Mouse (Mus musculus) thymus, postnatal 14 days (tissue): ENCODE results near the gene Wbp4.

Source experiments
- DNase-seq: peaks from one replicate; pipeline ENCODE4 v3.0.0; 2021

Wbp4 gene

DNA sequence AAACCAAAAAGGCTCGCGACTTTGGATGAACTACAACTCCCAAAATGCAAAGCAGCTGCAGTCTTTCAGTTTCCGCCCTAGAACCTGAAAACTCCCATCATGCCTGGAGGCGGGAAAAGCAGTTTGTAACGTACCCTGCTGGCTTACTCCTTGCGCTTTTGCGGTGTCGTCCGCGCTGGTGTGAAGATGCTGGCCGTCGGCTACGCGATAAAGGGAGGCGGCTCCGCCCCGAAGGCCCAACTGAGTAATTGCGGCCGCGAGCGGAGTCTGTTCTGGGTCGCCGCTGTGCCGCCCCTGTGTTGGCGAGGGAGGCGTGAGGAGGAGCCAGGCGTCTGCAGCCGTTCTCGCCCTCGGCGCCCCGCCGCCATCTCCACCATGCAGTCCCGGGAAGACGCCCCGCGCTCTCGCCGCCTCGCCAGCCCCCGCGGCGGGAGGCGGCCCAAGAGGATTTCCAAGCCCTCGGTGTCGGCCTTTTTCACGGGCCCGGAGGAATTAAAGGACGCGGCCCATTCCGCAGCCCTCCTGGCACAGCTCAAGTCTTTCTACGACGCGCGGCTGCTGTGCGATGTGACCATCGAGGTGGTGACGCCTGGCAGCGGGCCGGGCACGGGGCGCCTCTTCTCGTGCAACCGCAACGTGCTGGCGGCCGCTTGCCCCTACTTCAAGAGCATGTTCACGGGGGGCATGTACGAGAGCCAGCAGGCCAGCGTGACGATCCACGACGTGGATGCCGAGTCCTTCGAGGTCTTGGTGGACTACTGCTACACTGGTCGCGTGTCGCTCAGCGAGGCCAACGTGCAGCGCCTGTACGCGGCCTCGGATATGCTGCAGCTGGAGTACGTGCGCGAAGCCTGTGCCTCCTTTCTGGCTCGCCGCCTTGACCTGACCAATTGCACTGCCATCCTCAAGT, 29.4 kb downstream of the Wbp4 start, which contains the start of gene Kbtbd6:
Kbtbd6 (plus strand) TSS at position 155 of the 910 bp plus-strand sequence.
- peak; percentile 81 for DNase-seq

DNA sequence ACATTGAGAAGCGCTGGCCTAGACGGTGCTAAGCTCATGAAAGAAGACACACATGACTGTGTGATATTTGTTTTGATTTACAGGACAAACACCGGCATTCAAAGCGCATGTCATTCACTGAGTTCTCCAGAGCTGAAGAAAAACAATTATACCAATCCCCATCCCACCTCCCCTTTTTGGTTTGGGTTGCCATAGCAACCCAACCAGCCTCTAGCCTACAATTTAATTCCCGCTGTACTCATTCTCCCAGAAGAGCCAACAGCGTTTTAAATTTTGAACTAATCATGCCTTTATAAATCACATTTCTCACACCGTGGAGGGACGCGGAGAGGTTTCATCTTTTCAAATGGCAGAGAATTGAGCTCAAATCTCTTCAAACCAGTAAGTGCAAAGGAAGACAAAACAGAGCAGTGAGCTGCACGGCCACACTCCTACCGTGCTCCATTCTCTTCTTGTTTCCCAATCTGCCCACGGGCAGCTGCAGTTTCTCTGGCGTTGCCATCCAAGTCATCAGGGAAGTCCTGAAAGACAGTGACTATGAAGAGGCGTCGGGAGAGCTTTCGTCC, 36.2 kb downstream of the Wbp4 start:
- DNase-seq: no peak

DNA sequence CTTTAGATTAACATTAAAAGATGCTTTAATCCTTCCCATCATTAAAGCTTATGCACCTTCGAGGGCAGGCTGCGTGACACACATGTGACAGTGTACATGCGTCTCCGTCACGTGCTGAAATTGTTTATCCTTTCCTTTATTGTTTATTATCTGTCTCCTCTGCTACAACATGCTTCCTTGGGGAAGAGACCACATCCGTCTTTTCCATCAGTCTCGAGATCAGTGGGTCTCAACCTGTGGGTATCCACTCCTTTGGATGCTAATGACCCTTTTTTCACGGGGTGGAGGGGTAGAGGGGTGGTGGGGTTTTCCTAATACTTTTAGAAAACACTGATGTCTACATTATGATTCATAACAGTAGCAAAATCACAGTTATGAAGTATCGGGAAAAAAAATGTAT, 36.7 kb downstream of the Wbp4 start:
- DNase-seq: no peak

- no peak for DNase-seq
These were observed 39.9 kb downstream of the Wbp4 start for GRCm38 (mm10) chr14:79441441-79441840.

DNA sequence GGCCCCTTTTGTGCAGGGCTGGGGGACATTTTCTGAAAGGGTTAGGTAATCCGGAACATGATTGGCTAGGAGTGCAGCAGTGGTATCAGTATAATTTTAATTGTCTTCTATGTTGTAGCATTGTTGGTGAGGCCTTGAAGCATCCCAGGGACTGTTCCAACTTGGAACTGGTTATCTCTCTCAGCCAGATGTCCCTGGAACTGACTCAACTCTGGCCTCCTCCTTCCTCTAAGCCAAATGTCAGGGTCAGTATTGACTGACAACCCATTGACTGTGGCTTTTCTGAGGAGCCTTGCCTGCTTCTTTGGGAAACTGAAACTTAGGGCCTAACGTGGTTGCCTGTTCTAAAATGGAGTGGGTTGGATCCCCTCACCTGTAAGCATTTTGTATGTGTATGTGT, 40.7 kb downstream of the Wbp4 start:
- no peak for DNase-seq

DNA sequence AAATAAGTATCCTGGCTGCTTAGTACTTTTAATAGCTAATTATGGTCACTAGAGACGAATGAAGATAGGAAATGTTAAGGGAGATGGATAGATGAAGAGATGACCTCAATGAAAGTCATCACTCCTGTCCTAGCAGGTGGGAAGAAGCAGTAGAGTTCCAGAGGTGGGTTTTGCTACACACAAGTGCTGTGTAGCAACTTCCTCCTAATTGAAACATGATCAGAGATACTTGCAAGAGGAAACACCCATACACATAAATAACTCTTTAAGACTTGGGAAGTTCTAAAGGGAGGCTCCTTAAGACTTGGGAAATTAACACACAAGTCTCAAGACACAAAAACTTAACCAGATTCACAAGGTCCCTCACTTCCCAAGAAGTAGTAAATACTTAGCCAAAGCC, 47.3 kb downstream of the Wbp4 start:
- no peak for DNase-seq

- DNase-seq: peak; percentile 18
These were observed 54.5 kb downstream of the Wbp4 start for GRCm38 (mm10) chr14:79426730-79427365.

DNA sequence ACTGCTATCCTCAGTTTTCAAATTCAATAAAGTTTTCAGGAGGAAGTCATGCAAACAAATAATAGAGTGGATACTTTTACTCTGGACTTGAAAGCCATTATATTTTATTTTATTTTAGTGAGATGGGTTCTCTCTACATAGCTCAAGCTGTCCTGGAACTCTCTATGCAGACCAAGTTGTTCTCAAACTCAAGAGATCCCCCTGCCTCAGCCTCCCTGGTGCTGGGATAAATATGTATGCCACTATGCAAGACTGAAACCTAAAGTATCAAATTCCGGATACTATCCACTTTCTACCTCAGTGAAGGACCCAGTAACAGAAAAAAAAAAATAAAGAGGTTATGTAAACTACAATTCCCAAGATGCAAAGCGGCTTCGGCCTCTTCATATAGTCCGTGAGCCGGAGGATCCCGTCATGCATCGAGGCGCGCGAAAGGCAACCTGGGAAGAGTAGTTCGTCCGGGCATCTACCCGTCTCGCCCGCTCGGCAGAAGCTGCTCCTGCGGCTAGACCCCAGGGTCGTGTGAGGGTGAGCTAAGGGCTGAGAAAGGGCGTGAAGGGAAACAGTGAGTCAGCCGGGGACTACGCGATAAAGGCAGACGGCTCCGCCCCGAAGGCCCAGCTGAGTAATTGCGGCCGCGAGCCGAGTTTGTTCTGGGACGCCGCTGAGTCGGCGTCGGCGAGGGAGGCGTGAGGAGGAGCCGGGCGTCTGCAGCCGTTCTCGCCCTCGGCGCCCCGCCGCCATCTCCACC, 55.2 kb downstream of the Wbp4 start, which contains the start of gene Kbtbd7:
Kbtbd7 (plus strand) TSS at position 533 of the 751 bp plus-strand sequence.
- peak; percentile 95 for DNase-seq

- DNase-seq: no peak
These were observed 61.1 kb downstream of the Wbp4 start for GRCm38 (mm10) chr14:79420083-79420685.

GRCm38 (mm10) chr14:79413121-79413520, 68.2 kb downstream of the Wbp4 start:
- no peak for DNase-seq

- no peak for DNase-seq
These were observed 70.7 kb downstream of the Wbp4 start for GRCm38 (mm10) chr14:79410662-79411061.
